Mouse (Mus musculus): ENCODE results near the gene Stard13.

DNA sequence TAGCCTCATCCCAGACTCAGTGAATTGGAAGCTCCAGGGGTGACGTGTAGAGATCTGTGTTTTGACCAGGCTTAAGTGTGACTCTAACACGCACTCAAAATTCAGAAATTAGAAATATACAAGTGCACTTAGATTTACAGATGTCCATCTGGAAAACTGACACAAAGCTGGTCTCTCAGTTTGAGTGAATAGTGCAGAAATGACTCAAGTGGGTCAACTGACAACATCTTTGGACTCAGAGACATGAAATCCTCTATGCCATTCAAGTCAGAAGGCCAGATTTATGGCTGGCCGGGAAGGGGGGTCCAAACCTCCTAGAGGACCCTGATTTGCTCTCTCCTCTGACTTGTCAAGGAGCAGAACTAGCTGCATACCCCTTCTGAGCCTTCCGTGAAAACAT, 85.6 kb downstream of the Stard13 start:
- no peak for TF ChIP-seq CTCF (IDR thresholded peaks at IDR 0.05; ENCODE audit: extremely low read depth, insufficient read length, insufficient replicate concordance, low read depth, low read length)
- TF ChIP-seq POLR2A (IDR thresholded peaks at IDR 0.05; ENCODE audit: low read depth, low read length), result no peak
